Mouse (Mus musculus): ENCODE data around the gene Scrn3. TPM values are rescaled to one million over a fixed set of nuclear protein-coding genes. Genes with fewer than 3 reads are reported as not detected.

Gene Scrn3
- polyA plus RNA-seq, 1 experiment from 2014 or later: 7.1 TPM

DNA sequence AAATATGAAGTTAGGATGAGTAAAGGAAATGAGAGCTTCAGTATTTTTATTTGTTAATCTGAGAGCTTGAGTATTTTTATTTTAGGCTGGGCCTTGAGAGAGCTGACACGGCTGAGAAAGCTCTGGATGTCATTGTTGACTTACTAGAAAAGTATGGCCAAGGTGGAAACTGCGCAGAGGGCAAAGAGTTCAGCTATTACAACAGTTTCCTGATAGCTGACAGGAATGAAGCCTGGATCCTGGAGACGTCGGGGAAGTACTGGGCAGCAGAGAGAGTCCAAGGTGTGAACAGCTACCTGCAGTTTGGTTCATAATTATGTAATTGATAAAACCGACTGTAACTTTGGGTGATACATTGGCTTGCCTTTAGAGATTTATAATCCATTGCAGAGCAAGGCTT, 6.8 kb downstream of the Scrn3 start:
- H3K27ac ChIP-seq (ENCODE audit: low read depth, low read length): no peak overlapping the region
- no peak overlapping the region for H3K4me2 ChIP-seq (ENCODE audit: low read depth, low read length)
- H3K9ac ChIP-seq (replicated peaks; ENCODE audit: low read depth, low read length): no peak overlapping the region
- H3K4me3 ChIP-seq (ENCODE audit: low read depth, low read length): no peak overlapping the region
- WGBS: 93% methylated on average over 5 of the region's 5 CpGs
- H3K9me3 ChIP-seq (ENCODE audit: control insufficient read depth, low read length): no peaks in the 10 kb centered on the region
- H3K4me1 ChIP-seq (ENCODE audit: control insufficient read depth, insufficient read depth, low read length): no peaks in the 10 kb centered on the region
- no peaks in the 10 kb centered on the region for H3K36me3 ChIP-seq (ENCODE audit: control insufficient read depth, insufficient read depth, low read length)
- ATAC-seq (ENCODE audit: low read depth): no peak
- H3K27me3 ChIP-seq (ENCODE audit: control insufficient read depth, insufficient read depth, low read length): no peaks in the 10 kb centered on the region

DNA sequence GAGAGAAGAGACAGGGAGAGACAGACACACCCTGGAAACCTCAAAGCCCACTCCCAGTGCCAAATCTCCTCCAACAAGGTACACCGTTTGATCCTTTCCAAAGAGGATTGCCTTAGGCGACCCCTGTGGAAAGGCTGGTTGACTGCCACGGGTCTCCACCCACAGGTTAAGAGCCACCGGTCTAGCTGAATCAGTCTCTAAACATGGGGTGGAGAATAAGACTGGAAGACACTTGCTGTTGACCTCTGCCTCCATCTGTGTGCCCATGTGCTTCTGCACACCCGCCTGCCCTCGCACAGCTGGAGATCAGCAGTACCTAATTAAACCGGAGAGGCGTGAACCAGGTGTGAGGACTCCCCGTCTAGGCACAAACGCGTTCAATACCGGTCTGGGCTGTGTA, 10.6 kb downstream of the Scrn3 start:
- Histone ChIP-seq H3K27me3 (ENCODE audit: control insufficient read depth, insufficient read depth, low read length) (no peaks in the 10 kb centered on the region), H3K4me3 (ENCODE audit: low read depth, low read length) (no peak overlapping the region), H3K27ac (ENCODE audit: low read depth, low read length) (no peak overlapping the region), H3K9ac (replicated peaks; ENCODE audit: low read depth, low read length) (no peak overlapping the region), H3K9me3 (ENCODE audit: control insufficient read depth, low read length) (no peaks in the 10 kb centered on the region), H3K36me3 (ENCODE audit: control insufficient read depth, insufficient read depth, low read length) (no peaks in the 10 kb centered on the region), H3K4me1 (ENCODE audit: control insufficient read depth, insufficient read depth, low read length) (no peaks in the 10 kb centered on the region), H3K4me2 (ENCODE audit: low read depth, low read length) (no peak overlapping the region)
- no peak for ATAC-seq (ENCODE audit: low read depth)
- 65% methylated on average over 12 of the region's 12 CpGs for WGBS

DNA sequence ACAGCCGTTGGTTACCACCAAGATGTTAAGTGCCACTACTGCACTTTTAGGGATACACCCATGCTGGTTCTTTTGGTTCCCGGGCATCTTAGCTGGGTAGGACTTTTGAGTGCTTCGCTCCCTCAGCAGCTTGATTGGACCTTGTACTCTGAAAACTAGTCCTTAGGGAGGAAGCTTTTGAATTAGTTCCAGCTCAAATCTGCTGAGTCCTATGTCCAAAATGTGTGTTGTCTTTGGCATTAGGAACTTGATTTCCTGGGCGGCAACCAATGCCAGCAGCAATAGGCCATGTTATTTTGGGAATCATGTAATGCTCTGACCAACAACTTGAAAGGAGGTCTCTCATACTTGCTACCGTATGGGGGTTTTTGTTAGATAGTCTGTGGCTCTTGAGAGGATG, 13.5 kb downstream of the Scrn3 start:
- H3K27me3 ChIP-seq (ENCODE audit: control insufficient read depth, insufficient read depth, low read length): no peaks in the 10 kb centered on the region
- no peak overlapping the region for H3K4me2 ChIP-seq (ENCODE audit: low read depth, low read length)
- H3K27ac ChIP-seq (ENCODE audit: low read depth, low read length): no peak overlapping the region
- H3K9ac ChIP-seq (replicated peaks; ENCODE audit: low read depth, low read length): no peak overlapping the region
- H3K9me3 ChIP-seq (ENCODE audit: control insufficient read depth, low read length): no peaks in the 10 kb centered on the region
- H3K36me3 ChIP-seq (ENCODE audit: control insufficient read depth, insufficient read depth, low read length): no peaks in the 10 kb centered on the region
- no peak overlapping the region for H3K4me3 ChIP-seq (ENCODE audit: low read depth, low read length)
- 75% methylated on average over 5 of the region's 5 CpGs for WGBS
- ATAC-seq (ENCODE audit: low read depth): no peak
- no peaks in the 10 kb centered on the region for H3K4me1 ChIP-seq (ENCODE audit: control insufficient read depth, insufficient read depth, low read length)

DNA sequence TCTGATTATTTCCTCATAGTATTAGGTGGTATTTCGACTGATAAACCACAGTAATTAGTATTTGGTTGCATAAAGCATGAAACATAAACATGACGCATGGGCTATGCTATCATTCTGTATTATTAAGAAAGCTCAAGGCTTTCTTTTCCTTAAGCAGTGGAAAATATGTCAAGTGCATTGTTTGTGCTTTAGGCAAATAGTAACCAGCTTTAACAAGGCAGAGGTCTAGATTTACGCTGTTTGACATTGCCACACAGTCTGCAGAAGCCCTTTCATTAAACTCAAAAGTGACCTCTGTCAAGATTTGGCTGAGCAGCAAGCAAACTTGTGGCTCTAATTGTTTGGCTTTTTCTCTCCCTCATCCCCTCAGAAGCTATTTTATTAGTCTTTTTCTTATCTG, 23.5 kb downstream of the Scrn3 start:
- no peak overlapping the region for H3K4me2 ChIP-seq (ENCODE audit: low read depth, low read length)
- 91% methylated on average over 3 of the region's 3 CpGs for WGBS

DNA sequence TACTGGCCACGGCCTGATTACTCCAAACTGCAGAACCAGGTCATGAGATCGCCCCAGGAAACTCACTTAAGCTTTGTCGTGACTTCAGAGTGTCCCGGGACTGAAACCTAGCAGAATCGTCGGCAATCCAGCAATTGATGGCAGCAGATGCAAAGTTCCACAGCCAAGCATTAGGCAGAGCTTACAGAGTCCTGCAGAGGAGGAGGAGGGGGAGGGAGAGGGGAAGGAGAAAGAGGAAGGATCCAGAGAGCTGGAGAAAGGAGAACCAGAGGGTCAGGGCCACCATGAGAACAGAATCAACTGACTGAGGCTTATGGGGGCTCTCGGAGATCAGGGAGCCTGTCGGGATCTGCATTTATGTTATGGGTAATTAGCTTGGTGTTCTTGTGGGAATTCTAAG, 26.0 kb downstream of the Scrn3 start:
- H3K36me3 ChIP-seq (ENCODE audit: control insufficient read depth, insufficient read depth, low read length): no peaks in the 10 kb centered on the region
- no peaks in the 10 kb centered on the region for H3K27me3 ChIP-seq (ENCODE audit: control insufficient read depth, insufficient read depth, low read length)
- H3K9ac ChIP-seq (replicated peaks; ENCODE audit: low read depth, low read length): no peak overlapping the region
- H3K9me3 ChIP-seq (ENCODE audit: control insufficient read depth, low read length): no peaks in the 10 kb centered on the region
- WGBS: 72% methylated on average over 8 of the region's 8 CpGs
- no peaks in the 10 kb centered on the region for H3K4me1 ChIP-seq (ENCODE audit: control insufficient read depth, insufficient read depth, low read length)
- no peak overlapping the region for H3K27ac ChIP-seq (ENCODE audit: low read depth, low read length)
- ATAC-seq (ENCODE audit: low read depth): no peak
- H3K4me3 ChIP-seq (ENCODE audit: low read depth, low read length): no peak overlapping the region
- H3K4me2 ChIP-seq (ENCODE audit: low read depth, low read length): no peak overlapping the region

More for the DNA sequence above, 23.5 kb downstream of the Scrn3 start:
- H3K4me3 ChIP-seq (ENCODE audit: low read depth, low read length): no peak overlapping the region
- H3K27ac ChIP-seq (ENCODE audit: low read depth, low read length): no peak overlapping the region
- no peak for ATAC-seq (ENCODE audit: low read depth)
- H3K9me3 ChIP-seq (ENCODE audit: control insufficient read depth, low read length): no peaks in the 10 kb centered on the region
- no peak overlapping the region for H3K9ac ChIP-seq (replicated peaks; ENCODE audit: low read depth, low read length)
- H3K4me1 ChIP-seq (ENCODE audit: control insufficient read depth, insufficient read depth, low read length): no peaks in the 10 kb centered on the region
- no peaks in the 10 kb centered on the region for H3K27me3 ChIP-seq (ENCODE audit: control insufficient read depth, insufficient read depth, low read length)
- no peaks in the 10 kb centered on the region for H3K36me3 ChIP-seq (ENCODE audit: control insufficient read depth, insufficient read depth, low read length)

DNA sequence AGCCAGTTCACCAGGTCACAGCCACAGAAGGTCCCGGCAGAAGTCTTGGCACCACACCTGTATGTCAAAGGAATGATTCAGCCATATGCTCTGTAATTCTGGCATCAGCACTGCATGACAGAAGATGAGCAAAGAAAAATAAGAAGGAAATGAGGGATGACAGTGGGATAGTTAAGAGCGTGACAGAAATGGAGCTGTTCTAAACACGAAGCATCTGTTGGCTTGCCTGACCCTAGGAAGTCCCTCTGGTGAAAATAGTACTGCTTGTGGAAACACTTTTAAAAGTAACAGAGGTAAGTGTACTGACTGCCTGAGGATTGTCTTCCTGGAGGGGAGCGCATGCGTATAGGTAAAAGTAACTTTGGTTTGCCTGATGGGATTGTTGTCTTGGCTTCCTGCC, 31.3 kb downstream of the Scrn3 start:
- no peak for ATAC-seq (ENCODE audit: low read depth)
- Histone ChIP-seq H3K4me1 (ENCODE audit: control insufficient read depth, insufficient read depth, low read length) (no peaks in the 10 kb centered on the region; the same call in 1 of the 2 replicates), H3K4me2 (ENCODE audit: low read depth, low read length) (no peak overlapping the region), H3K9ac (replicated peaks; ENCODE audit: low read depth, low read length) (no peak overlapping the region), H3K36me3 (ENCODE audit: control insufficient read depth, insufficient read depth, low read length) (no peaks in the 10 kb centered on the region), H3K4me3 (ENCODE audit: low read depth, low read length) (no peak overlapping the region), H3K27ac (ENCODE audit: low read depth, low read length) (no peak overlapping the region), H3K27me3 (ENCODE audit: control insufficient read depth, insufficient read depth, low read length) (no peaks in the 10 kb centered on the region), H3K9me3 (ENCODE audit: control insufficient read depth, low read length) (no peaks in the 10 kb centered on the region)
- WGBS: 93% methylated on average over 5 of the region's 5 CpGs

DNA sequence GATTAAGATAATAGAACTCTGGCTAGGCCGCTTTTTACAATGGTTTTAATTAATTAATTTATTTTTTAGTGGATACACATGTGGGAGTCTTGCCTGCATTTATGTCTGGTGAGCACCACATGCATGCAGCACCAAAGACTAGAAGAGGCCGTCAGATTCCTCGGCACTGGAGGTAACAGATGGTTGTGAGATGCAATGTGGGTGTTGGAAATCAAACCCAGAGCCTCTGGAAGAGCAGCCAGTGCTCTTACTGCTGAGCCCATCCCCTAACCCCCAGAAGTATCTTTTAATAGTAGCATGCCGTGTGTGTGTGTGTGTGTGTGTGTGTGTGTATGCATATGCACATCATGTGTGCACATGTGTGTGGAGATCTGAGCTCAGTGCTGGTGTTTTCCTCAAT, 32.8 kb downstream of the Scrn3 start:
- no peaks in the 10 kb centered on the region for H3K36me3 ChIP-seq (ENCODE audit: control insufficient read depth, insufficient read depth, low read length)
- no peak for ATAC-seq (ENCODE audit: low read depth)
- no peaks in the 10 kb centered on the region for H3K9me3 ChIP-seq (ENCODE audit: control insufficient read depth, low read length)
- 84% methylated on average over 4 of the region's 4 CpGs for WGBS
- H3K27me3 ChIP-seq (ENCODE audit: control insufficient read depth, insufficient read depth, low read length): no peaks in the 10 kb centered on the region
- no peak overlapping the region for H3K4me2 ChIP-seq (ENCODE audit: low read depth, low read length)
- H3K27ac ChIP-seq (ENCODE audit: low read depth, low read length): no peak overlapping the region
- no peaks in the 10 kb centered on the region; the same call in 1 of the 2 replicates for H3K4me1 ChIP-seq (ENCODE audit: control insufficient read depth, insufficient read depth, low read length)
- no peak overlapping the region for H3K9ac ChIP-seq (replicated peaks; ENCODE audit: low read depth, low read length)
- no peak overlapping the region for H3K4me3 ChIP-seq (ENCODE audit: low read depth, low read length)

DNA sequence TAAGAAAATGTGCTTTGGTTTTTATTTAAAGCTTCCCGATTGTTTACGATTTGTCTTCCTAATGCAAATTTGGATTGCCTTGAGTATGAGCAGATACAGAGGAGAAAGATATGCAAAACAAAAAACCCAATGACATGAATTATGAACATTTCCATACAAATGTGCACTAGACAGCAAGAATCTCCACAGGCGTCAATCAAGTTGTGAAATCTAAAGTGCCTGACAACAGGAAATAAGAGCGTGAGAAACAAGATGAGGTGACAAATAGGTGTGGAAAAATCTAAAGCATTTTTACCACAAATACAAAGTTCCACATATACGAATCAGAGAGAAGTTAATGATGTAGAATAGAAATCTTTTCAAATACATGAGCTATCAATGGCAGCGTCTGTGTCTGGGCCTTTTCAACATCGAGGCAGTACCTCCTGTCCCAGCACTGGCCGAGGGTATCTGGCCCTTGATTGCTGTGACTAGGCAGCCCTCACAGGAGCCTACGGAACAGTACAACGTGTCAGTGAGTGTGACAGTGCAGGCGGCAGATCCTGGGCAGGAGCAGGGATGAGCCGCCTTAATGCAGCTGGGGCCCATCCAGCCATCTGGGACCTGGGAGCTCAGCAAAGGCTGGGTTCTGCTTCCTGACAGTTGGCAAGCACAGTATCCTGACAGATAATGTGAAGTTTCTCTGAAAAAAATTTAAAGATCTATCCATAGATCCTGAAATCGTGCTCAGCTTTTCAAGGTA, 34.1 kb downstream of the Scrn3 start:
- H3K9me3 ChIP-seq (ENCODE audit: control insufficient read depth, low read length): no peaks in the 10 kb centered on the region
- H3K4me1 ChIP-seq (ENCODE audit: control insufficient read depth, insufficient read depth, low read length): no peaks in the 10 kb centered on the region; the same call in 1 of the 2 replicates
- no peak overlapping the region for H3K9ac ChIP-seq (replicated peaks; ENCODE audit: low read depth, low read length)
- no peak overlapping the region for H3K27ac ChIP-seq (ENCODE audit: low read depth, low read length)
- no peak overlapping the region for H3K4me2 ChIP-seq (ENCODE audit: low read depth, low read length)
- no peak; the same call in 1 of the 2 replicates for ATAC-seq (ENCODE audit: low read depth)
- H3K36me3 ChIP-seq (ENCODE audit: control insufficient read depth, insufficient read depth, low read length): no peaks in the 10 kb centered on the region
- 53% methylated on average over 13 of the region's 13 CpGs for WGBS
- no peaks in the 10 kb centered on the region for H3K27me3 ChIP-seq (ENCODE audit: control insufficient read depth, insufficient read depth, low read length)
- H3K4me3 ChIP-seq (ENCODE audit: low read depth, low read length): no peak overlapping the region

DNA sequence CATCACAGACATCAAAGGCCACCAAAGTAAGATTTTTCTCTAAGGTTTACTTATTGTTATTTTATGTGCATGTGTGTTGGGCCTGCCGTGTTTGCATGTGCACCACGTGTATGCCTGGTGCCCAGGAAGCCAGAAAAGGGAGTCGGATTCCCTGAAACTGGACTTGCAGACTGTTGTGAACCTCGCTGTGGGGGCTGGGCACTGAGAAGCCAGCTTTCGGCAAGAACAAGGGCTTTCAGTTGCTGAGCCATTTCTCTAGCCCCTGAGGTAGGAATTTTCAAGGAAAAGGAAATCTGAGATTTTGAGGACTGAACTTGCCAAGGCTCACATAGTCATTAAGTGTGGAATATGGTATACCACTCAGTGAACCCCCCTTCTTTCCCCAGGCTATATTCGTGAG, 34.7 kb downstream of the Scrn3 start:
- Histone ChIP-seq H3K4me3 (ENCODE audit: low read depth, low read length) (no peak overlapping the region), H3K9me3 (ENCODE audit: control insufficient read depth, low read length) (no peaks in the 10 kb centered on the region), H3K4me1 (ENCODE audit: control insufficient read depth, insufficient read depth, low read length) (no peaks in the 10 kb centered on the region; the same call in 1 of the 2 replicates), H3K27me3 (ENCODE audit: control insufficient read depth, insufficient read depth, low read length) (no peaks in the 10 kb centered on the region), H3K36me3 (ENCODE audit: control insufficient read depth, insufficient read depth, low read length) (no peaks in the 10 kb centered on the region), H3K9ac (replicated peaks; ENCODE audit: low read depth, low read length) (no peak overlapping the region), H3K4me2 (ENCODE audit: low read depth, low read length) (no peak overlapping the region), H3K27ac (ENCODE audit: low read depth, low read length) (no peak overlapping the region)
- WGBS: 65% methylated on average over 6 of the region's 6 CpGs
- ATAC-seq (ENCODE audit: low read depth): no peak
